Mouse (Mus musculus) testis, adult 2 months (tissue): ENCODE measurements around the gene Sec16a.

Experiments used
- CTCF ChIP-seq: fragments of 200-500 bp; IDR thresholded peaks from 2 replicates; pipeline ENCODE4 v1.5.1; 2012; ENCODE audit warnings: low read depth, mild to moderate bottlenecking, inconsistent platforms, low read length, moderate library complexity; ENCODE audit not compliant: control insufficient read depth, insufficient read depth, insufficient replicate concordance
- POLR2A ChIP-seq: fragments of 200-500 bp; IDR thresholded peaks from 2 replicates; pipeline ENCODE4 v1.6.1; 2012; ENCODE audit warnings: low read depth, mild to moderate bottlenecking, inconsistent platforms, low read length, moderate library complexity; ENCODE audit not compliant: control insufficient read depth

DNA sequence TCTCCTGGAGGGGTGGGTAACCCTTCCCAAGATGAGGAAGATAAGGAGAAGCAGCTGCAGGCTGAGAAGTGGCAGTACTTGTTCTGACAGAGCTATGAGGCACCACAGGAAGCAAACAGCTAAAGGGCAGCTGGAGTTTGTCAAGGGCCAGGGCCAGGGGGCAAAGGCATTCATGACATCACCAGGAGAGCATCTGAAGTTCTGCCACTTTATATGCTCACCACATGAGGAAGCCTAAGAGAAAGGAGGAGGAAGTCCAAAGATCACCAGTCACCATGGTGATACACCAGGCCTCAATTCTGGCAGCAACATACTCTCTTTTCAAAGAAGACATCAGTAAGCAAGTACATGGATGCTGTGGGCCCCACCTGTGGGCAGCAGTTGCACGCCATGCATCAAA, 21.9 kb downstream of the Sec16a start:
- no peak for TF ChIP-seq CTCF
- no peak for TF ChIP-seq POLR2A
